Mouse (Mus musculus) left cerebral cortex, postnatal 4 days (tissue): ENCODE measurements around the gene Spats2l. TPM values are rescaled to one million over a fixed set of nuclear protein-coding genes. Genes with fewer than 3 reads are reported as not detected.

Source experiments
- DNase-seq: peaks from one replicate; pipeline ENCODE4 v3.0.0-alpha.2; 2022
- intact Hi-C: fragments of 180-260 bp; cut with DNase I; formaldehyde crosslinking; loops from one replicate; pipeline ENCODE4 v1.15.1; 2025
- total RNA-seq, 2 experiments: library from RNA; stranded (reverse); gene quantifications; 2 replicates each; pipeline ENCODE4 v1.2.3; 2021

Gene Spats2l
- total RNA-seq, 2 experiments from 2014 or later, result 42.9 to 44.1 TPM

DNA sequence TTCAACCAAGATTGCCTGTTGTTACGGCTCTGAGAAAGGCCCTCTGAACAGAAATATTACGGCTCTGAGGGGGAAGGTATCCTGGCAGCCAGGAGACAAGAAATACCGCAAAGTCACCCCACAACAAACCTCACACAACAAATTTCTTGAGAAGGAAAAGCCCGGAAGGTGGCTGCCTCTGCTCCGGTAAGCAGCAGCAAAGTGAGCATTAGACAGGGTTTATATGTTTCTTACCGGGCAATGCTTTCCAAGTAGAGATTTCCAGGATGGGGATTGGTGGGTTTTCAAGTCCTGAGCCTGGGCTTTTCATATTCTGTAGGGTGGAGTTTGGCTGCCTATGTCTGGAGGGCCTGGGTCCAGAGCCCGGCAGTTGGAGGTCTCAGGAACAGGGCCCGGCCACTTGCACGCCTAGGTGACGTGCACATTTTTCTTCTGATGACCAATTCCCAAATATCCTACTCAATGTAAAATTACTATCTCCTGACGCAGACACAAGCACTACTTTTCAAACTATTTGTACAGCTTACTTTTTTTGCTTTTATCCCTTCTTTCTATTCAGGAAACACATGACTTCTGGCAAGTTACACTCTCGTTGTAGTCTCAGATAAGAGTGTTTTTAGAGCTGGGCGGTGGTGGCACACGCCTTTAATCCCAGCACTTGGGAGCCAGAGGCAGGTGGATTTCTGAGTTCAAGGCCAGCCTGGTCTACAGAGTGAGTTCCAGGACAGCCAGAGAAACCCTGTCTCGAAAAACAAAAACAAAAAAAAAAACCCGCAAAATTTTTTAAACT lies 179.8 kb downstream of the Spats2l start:
- intact Hi-C loops, result no loop called here
- DNase-seq, result no peak

DNA sequence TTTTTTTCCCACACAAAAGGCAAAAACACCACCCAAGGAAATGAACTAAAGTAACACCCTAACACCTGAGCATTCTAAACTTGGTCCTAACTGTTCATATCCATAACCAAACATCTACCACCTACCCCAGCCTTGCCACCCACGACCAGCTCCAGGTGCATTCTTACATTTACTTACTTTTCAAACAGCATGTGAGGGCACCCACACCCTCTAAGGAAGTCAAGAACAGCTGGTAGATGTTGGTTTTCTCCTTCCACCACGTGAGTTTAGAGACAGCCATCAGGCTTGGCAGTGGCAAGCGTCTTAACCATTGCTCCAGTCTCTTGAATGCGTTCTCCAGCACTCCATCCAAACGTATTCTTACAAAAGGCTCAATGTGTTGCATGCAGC lies 180.4 kb downstream of the Spats2l start:
- intact Hi-C loops, result no loop called here

DNA sequence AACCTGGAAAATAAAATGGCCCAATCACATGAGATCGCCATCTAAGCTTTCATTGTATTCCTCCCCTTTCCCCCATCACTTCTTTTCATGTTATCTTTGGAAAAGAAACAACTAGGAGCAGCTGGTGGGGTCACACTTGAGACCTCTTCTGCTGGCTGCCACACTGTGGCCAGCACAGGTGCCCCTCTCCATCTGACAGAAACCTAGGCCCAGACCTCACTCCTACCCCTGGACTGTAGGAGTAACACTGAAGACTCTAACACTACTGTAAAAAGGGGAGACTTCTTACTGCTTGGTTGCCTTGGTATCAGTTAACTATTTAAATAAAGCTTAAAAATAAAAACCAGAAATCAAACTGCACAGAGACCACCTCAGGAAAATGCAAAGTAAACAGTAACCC lies 181.8 kb downstream of the Spats2l start:
- DNase-seq, result no peak
- intact Hi-C loops, result no loop called here

More for the DNA sequence above, 180.4 kb downstream of the Spats2l start:
- no peak for DNase-seq

DNA sequence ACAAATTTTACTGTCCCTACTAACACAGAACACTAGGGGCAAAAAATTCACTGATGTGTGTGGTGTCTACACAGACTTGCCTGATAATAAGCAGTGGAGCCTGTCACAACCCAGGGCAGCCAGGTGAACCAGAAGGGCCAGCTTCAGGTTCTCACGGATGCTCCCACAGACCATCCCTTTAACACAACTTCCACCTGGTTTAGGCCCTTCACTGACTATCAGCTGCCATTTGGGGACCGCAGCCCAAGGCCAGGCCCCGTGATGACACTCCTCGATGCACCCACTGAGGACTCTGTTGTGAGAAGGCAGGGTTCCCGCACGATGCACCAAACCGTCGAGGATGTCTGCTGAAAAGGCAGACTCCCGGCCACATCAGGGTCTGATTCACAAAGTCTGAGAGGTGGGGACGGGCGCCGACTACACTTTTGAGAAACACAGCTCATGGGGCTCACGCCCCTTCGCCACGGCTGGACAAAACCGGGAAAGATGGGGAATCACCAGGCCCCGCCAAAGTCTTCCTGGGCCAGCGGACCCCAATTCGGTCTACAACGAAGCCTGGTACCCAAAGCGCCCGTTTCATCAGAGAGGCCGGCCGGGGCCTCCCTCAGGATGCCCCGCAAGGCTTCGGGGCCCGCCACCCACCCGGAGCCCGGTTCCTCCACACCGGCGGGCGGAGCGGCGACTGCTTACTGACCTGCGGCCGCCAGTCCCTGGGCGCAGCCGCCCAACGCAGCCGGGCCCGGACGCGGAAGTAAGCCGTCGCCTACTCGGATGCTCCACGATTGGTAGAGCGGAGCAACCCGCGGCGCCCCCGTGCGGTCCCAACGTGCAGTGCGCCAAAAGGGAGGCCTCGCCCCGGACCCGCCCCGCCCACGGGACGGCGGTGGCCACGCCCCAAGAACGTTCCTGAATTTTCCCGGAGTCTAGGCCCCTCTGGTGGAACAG lies 195.6 kb downstream of the Spats2l start:
- intact Hi-C loops, result no loop called here
- DNase-seq, result peak; percentile 97

DNA sequence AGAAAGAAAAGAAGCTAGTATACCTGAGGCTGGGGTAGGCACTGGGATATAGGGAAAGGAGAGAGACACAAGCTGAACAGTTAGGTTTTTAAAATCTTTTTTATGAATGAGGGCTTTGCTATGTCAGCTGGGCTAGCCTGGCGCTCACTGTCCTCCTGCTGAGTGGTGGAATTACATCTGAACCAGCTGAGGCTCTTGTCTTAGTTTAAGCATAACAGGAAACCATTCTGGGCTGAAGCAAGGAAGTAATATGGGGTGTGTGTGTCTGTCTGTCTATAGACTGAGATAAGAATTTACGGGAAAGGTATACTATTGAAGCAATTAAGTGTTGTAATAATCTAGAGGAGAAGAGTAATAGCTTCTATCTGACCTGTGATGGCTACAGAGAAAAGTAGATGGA lies 197.6 kb downstream of the Spats2l start:
- no peak for DNase-seq
- intact Hi-C loops, result no loop called here

DNA sequence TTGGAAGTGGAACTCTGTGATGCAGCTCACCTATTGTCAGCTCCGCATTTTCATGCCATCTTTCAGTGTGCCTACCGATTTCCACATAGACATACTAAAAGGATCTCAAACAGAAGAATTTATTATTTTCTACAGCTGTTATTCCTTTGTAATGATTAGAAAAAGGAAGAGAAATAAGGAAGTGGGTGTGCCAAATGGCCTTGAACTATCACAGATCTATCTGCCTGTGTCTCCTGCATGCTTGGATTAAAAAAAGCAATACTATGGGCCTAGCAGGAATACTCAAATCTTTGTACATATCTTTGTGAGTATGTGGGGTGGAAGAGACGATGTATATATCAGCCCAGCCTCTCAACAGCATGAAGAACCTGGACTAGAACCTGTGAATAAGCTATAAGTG lies 202.9 kb downstream of the Spats2l start:
- intact Hi-C loops, result no loop called here
- no peak for DNase-seq

DNA sequence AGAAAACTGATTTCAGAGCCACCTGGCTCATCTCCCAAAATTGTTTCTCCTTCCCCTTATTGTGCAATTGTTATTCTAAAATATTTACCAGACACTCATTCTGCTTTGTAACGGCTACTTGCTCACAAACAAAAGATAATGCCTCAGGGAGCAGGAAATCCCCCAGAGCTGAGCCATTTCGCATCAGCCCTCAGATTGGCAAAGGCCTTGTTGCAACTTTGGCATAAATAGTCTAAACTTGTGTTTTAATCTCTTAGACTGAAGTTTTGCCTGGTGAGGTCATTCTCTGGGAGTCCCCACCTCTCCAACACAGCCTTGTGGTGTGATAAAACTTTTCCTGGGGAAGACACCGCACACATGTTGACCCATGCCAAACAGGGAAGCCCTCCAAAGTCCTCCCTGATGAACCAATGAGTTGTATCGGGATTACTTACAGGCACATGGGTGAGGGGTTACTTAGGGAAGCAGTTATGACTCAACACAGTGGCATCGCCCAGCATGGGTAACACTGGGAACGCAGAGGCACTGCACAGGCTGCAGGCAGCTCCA lies 215.2 kb downstream of the Spats2l start:
- intact Hi-C loops, result no loop called here
- no peak for DNase-seq

DNA sequence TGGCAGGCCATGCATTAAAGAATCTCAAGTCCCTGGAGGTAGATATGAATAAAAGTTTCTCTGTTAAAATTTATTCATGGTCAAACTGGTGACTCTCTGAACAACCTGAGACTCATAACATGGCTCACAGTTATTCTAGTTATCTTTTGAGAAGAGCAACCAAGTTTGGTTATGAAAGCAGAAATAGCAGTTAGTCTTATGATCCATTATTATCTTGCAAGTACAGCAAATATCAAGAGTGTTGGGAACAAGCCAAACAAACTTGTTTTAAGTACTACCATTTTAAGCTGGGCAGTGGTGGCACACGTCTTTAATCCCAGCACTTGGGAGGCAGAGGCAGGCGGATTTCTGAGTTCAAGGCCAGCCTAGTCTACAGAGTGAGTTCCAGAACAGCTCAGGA lies 217.3 kb downstream of the Spats2l start:
- no peak for DNase-seq
- intact Hi-C loops, result no loop called here

DNA sequence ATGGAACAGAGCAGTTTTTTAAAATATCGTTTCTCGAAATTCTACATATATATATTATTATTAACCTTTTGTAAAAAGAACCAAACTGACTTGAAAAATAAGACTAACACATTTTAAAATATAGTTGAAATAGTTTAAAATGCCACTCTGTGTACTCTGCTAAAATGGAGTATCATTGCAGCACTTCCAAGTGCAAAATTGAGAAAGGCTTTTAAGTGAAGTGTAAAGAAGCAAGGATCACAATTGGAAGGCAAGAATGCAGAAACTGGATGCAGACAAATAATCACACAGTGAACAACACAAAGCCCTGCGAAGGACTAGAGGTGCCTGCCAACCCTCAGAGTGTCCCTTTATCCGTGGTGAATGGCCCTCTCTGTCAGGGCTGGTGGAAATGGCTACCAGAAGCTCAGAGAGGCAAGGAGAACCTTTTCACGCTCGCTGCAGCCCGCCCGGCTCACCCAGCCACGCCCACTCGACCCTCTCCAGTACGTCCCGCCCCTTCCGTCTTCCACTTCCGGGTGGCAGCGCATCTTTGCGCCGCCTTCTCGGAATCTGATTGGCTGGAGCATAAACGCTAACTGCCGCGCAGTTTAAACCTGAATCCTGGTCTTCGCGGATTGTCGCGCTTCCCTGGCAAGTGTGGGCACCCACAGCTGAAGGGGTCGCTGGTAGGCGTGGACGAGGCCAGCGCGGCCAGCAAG lies 221.6 kb downstream of the Spats2l start, which contains the start of gene Sgo2a:
Sgo2a (plus strand) TSS at position 540 of the 701 bp plus-strand sequence.
- peak; percentile 96 for DNase-seq
- intact Hi-C loops, result no loop called here

DNA sequence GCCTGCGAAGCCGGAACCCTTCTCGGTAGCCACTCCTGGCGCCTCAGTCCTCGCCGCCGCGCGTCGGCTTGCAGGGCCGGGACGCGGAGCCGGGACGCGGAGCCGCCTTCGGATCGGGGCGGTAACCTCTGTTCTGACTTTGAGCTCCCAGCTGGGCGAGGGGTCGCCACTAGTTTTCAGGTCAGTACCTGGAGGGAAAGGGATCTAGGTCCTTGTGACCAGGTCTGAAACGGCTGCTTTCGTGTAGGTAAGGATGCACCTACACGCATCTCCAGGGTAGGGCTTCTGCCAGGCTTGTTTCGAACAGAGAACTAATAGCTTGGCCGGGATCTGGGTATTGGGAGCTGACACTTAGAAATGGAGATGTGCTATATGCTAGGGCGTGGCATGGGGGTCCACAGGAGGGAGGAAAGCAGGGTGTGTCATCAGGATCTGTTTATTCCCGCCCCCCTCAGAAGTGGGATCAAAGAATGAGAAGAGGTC lies 222.2 kb downstream of the Spats2l start:
- intact Hi-C loops, result no loop called here
- DNase-seq, result no peak

Other genes with a start within 250 kb of the Spats2l start
- 1 to 10 TPM; 2.1 to 2.9 TPM for gene Sgo2a, start 221.8 kb downstream of the Spats2l start, total RNA-seq
- 10 to 100 TPM; 29.2 to 30.5 TPM for gene Kctd18, start 244.8 kb downstream of the Spats2l start, total RNA-seq